Mouse (Mus musculus) kidney, adult 8-10 months (tissue): ENCODE results near the gene 6330409D20Rik.

Experiments
- DNase-seq, 2 experiments: peaks; one replicate each; pipeline ENCODE4 v3.0.0; 2022

Gene 6330409D20Rik

DNA sequence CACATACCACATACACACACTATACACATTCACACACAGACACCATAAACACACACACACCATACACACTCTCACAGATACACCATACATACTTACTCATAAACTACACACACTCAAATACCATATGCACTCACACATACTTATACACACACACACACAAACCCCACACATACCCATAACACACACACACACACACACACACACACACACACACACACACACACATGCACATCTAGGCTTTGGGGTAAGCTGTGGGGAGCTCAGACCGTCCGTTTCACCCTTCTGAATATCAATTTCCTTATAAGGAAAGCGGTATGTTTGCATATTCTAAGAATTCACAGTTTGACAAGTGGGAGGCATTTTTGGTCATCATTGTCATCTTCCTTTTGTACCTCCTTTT lies 18.2 kb downstream of the 6330409D20Rik start:
- DNase-seq, result no peak

DNA sequence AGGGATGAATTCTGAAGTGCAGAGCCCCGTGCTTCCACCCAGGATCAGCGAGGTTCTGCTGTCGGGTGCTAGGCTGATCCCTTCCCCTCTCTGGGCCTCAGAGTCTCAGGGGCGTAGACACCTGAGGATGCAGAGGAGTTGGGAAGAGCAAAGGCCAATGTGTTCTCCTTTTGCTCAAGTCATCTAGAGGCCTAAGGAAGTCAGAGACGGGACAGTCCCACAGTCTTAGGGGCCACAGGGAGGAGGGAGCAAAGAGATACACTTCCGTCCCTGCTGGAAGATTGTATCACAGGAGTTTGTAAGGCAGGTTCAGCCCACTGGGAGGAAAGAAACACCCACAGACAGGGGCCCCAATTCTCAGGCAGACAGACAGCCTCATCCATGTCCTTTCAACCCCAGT lies 18.8 kb downstream of the 6330409D20Rik start:
- no peak for DNase-seq

DNA sequence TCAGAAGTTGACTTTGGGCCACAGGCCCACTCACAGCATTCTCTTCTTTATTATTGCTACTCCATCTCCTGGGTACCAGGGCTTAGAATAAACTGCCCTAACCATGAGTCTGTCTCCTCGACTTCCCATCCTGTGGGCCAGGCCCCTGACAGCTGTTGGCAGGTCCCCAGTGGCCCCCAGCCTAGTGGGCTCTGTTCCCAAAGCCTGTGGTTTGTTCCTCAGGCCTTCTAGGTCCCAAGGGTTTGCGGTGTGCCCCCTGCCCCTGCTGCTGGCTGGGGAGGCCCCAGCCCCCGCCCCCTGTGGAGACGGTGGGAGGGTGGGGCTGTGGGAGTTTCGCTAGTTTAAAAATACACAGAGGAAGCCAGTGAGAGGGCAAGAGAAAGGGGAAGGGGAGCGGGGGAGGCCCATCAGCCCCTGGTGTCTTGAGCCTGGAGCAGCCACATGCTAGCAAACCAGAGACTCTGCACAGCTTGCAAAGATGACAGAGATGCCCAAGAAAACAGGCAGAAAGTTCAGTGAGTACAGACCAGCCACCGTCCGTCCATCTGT lies 20.1 kb downstream of the 6330409D20Rik start, which contains the start of gene Sh2d3c:
Gene Sh2d3c (plus strand): TSS at position 375 of the 549 bp plus-strand sequence.
- DNase-seq, result no peak

DNA sequence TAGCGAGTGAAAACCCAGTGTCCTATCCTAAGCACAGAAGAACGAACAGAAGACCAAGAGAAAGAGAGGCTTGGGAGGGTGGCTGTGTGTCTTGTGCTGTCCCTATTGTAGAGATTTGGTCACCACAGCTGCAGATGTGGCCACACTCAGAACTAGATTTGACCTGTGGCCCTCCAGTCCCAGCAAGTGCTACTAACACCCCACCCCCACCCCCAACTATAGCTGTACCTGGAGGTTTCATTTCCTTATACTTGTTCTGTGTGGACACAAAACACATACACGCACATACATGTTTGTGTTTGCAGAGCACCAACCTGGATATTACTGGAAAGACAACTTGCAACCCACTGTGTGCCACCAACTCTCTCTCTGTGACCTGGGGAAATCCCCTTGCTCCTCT lies 20.8 kb downstream of the 6330409D20Rik start:
- no peak for DNase-seq

DNA sequence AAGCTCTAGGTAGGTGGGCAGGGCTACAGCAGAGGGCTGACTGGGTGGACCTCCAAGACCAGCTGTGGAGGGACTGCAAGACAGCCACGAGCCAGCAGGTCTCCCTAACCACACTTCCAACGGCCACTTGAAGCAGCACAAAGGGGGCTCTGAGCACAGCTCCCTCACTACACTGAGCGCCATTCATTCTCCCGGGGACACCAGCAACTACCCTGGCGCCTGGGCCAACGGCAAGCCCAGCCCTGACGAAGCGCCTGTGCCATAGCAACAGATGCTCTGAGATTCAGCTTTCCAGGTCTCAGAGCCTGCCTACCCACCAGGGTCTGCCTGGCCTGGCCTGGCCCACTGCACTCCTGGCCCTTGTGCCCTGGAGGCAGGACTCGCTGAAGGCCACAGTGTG lies 22.1 kb downstream of the 6330409D20Rik start:
- DNase-seq, result no peak

DNA sequence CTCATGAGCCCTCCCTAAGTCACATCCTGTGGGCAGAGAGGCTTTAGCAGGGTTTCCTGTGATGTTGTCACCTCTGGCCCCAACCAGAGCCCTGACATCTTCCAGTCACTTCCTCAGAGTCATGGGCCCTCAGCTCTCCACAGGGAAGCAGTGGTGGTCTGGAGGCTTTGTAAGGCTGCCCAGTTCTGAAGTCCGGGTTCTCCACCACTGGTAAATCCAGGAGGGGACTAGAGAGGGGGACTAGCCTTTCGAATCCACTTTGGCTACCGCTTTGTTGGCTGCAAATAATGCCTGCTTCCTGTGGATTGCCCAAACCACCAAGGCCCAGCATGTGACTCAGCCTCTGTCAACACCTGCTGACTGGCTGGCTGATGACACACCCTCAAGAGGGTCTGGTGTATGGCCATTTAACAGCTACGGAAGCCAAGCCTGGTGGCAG lies 25.8 kb downstream of the 6330409D20Rik start:
- no peak for DNase-seq

DNA sequence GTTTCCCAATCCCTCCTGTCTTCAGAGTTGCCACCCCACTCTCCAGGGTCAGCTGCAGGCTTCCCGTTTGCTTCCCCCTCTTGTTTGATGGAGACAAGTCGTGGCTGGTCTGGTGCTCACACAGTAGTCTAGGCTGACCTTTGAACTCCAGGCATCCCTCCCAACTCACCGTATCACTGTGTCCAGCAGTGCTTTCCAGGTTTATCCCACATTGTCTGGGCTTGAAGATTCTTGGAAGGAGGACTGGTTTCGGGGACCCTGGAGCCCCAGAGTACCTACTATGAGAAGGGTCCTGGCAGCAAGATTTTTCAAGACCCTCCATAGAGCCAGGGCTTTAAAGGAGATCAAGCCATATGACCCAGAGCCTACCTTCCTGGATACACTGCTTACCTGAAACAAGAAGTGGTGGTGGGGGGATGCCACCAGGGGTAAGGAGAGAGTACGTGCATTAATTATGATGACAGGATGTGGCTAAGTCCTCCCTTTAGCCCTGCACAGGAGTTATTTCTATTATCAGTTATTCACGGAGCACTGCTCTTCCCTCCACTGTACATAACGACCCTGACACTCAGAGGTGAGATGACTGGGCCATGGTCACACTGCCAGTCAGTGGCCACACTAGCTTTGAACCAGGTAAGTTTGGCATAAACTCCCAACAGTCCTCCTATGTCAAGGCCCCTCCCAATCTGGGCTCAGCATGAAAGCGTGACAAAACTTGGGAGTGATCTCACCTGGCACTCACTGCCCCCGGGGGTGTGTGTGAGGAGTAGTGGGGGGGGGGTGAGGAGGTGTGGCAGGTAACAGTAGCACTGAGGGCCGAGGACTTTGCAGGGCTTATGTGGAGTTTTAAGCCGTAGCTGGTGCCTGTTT lies 26.5 kb downstream of the 6330409D20Rik start:
- DNase-seq, result no peak

DNA sequence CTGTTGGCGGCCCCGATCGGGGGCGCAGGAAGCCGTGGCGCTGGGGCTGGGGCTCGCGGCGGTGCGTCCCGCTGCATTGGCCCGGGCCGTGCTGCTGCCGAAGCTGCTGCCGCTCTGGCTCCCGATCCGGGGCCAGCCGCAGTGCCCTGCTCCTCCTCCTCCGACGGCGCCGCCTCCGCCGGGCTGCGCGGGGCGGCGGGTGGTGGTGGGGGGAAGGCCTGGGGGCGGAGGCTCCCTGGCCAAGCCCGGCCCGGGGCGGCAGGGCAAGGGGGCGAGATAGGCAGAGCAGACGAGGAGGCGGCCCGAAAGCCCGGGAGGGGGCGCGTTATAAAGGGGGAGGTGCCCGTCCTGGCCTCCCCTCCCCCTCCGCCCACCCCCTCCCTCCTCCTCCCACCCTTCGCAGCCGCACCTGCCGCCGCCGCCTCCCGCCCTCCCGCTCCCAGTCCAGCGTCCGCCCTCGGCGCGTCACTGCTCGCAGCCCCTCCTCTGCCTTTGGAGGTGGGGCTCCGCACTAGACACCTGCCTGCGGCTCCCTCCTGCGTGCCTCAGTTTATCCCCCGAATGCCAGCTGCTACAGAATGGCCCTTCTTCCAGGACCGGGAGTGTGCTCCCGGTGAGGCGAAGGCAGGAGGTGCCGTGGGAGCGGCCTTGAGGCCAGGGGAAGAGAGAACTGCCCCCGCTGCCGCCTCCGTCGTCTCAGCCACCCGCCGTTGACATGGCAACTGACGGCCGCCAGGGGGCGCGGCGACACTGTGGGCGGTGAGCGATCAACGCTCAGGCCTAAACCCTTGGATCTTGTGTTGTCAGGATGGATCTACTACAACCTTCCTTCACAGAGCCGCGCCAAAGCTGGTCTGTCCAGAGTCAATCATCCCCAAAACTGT lies 27.6 kb downstream of the 6330409D20Rik start, which contains the start of gene Cdk9:
Gene Cdk9 (minus strand): TSS at position 143 of the 884 bp plus-strand sequence.
- peak; percentile 89 to 91 for DNase-seq

DNA sequence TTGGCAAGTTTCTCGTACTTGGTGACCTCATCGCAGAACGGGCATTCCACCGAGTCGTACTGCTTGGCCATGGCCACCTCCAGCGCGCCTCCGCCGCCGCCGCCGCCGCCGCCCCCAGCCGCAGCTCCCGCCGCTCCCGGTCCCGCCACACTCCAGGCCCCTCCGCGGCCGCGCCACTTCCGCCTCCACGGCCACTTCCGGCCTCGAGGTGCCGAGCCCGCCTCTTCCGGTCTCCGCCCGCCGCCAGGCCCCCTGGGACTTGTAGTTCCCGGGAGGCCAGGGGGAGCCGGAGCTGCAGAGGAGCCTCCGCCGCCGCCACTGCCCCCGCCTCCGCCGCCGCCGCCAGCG lies 28.3 kb downstream of the 6330409D20Rik start:
- DNase-seq, result peak; percentile 93 to 94

DNA sequence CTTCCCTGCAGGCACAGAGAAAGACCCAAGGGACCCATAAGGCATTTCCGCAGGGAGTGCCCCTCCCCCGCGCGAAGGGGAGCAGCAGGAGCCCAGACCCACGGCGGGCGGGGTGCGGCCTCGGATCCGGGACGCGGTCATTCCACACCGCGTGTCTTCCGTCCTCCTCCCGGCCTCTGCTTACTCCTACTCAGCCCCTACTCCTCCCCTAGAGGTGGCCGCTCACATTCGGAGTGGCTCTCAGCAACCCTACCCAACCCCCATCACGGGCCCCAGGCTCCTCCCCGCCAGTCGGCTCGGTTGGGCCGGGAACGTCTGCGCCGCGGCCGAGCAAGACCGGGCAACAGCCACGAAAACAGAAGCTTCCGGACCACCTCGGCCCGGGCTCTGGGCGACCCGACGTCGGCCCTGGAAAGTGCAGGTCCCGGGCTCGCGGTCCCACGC lies 28.7 kb downstream of the 6330409D20Rik start:
- DNase-seq, result peak; percentile 75 to 82

DNA sequence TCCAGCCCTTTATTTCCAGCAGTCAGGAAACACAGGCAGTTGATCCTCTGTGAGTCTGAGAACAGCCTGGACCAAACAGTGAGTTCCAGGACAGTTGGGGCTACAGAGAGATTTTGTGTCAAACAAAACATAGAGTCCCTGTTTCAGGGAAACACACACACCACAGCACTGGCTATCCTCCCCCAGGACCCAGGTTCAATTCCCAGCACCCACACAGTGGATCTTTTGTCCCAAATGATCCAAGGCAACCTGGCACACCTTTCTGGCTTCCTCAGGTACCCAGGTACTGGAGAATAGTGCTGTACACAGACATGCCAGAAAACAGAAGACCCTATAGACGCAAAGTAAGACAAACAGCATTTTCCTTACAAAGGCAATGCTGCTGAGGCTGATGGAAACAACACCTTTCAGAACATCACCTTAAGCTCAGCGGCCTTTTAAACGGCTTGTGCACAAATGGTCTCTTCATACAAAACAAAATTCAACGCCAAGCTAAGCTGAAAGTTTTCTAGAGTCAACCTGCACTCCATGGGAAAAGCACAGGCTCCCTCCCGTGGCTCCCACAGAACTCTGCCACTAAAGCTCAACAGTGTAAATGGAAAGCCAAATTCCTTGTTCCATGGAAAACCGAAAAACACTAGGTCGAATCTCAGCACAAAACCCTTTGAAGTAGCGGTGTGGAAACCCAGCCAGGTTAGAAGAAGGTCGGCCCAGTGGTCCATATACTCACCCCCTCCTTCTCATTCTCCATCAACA lies 29.3 kb downstream of the 6330409D20Rik start:
- no peak for DNase-seq

DNA sequence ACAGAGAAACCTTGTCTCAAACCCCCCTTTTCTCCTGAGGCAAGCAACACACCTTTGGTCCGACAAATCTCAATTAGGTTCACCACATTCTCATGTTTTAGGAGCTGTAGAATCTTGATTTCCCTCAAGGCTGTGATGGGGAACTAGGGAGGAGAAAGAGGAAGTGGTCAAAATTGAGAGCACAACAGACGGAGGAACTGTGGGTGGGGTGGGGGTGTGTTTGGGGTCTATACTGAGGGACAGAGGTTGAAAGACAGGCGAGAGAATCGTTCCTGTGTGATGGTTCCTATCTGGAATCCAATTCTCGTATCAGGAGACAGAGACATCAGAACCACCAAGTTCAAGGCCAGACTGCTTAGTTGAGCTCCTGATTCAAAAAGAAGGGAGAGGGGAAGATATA lies 30.4 kb downstream of the 6330409D20Rik start:
- DNase-seq, result no peak

DNA sequence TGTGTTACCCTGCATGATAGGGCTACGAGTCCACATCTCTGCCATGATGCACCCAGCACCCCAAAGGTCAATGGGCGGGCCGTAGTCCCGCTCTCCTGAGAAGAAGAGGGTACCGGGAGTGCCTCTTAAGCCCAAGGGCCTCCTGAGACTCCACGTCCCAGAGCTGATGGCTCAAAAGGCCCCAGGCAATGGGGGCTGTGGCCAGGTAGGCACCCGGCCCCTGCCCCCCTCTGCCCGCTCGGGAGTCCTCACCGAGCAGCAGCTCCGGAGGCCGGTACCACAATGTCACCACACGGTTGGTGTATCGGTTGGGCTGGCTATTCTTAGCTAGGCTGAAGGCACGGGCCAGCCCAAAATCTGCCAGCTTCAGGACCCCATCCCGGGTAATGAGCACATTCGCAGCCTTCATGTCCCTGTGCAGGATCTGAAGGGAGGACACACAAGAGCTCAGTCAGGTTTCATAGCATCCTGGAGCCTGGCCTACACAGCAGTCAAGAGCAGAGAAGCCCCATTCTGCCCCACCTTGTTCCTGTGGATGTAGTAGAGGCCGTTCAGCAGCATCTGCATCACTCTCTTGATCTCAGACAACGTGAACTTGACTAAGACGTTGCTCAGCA lies 31.2 kb downstream of the 6330409D20Rik start:
- no peak for DNase-seq

DNA sequence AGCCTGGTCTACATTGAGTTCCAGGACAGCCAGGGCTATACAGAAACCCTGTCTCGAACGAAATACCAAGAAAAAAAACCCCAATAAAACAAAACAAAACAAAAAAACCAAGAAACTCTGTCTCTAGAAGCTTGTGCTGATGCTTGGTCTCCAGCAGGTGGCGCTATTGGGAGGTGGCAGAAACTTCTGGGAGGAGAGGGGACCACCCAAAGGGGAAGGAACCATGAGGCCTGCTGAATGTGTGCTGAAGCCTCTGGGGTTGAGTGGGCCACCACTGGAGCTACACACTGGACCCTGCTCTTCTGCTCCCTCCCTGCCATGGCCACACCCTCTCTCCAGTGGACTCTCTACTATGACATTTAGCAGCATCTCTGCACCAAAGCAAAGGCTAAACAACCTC lies 32.2 kb downstream of the 6330409D20Rik start:
- DNase-seq, result no peak

DNA sequence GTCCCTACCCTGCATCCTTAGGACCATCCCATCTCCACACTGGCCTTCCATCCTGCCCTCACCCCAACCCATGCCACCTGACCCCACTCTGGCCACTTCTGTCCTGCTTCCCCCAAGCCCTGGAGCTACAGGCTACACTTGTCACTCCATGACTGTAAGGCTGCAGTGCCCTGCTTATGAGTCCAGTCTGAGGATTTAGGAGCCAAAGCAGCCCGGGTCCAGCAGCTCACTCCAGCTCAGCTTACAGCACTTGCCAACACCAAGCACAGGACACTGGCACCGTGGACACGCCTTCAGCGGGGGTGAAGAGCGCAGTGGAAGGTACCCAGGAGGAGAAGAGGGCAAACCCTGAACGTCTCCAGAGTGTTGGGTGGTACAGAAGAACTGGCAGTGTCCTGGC lies 33.8 kb downstream of the 6330409D20Rik start:
- no peak for DNase-seq

DNA sequence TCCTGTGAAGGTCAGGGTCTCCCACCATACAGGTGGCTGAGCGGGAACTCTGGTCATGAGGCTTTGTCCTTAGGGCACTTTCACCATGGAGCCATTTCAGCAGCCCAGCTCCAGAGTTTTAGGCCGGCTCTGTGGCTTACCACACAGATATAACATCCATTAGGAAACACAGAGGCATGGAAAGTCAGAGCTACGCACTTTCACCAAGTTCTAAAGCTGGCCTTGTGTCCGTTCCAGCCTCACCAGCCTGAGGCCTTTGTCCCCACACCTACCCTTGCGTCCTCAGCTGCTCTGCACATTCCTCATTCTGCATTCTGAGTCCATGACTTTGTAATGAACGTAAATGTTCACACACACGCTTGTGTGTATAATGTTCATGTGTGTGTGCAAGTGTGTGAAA lies 35.8 kb downstream of the 6330409D20Rik start:
- no peak for DNase-seq

DNA sequence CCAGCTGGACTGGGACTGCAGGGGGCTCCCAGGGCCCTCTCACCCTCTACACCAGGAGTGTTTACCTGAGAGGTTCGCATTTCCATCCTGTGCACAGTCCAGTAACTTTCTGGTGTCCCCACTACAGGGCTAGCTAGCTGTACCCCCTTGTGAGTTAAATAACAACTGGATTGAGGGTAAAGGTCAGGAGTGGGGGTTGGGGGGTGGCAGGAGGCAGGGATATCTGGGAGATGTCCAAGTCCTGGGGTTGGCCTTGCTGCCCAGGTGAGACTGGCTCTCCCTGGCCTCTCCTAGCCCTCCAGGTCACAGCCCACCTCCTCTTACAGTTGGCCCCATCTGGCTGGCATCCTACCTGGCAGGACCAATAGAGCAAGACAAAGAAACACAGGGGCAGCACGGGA lies 36.8 kb downstream of the 6330409D20Rik start, which contains the start of gene Fpgs:
Gene Fpgs (minus strand): TSS at position 125 of the 401 bp plus-strand sequence.
- peak; percentile 90 to 92 for DNase-seq

DNA sequence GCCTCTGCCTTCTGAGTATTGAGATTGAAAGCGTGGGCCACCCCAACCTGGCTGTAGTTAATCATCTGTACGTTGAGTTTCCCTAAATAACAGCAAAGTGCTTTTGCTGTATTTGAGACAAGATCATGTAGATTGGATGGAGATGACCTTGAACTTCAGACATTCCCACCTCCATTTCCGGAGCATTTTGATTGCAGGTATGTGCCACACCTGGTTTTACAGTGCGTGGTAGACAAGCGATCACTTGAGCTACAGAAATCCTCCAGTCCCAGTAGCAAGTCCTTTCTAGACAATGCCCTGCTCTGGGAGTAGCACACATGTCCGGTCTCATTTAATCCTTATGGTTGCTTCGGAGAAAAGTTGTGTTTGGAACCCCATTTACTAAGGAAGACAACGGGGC lies 37.8 kb downstream of the 6330409D20Rik start:
- DNase-seq, result no peak

DNA sequence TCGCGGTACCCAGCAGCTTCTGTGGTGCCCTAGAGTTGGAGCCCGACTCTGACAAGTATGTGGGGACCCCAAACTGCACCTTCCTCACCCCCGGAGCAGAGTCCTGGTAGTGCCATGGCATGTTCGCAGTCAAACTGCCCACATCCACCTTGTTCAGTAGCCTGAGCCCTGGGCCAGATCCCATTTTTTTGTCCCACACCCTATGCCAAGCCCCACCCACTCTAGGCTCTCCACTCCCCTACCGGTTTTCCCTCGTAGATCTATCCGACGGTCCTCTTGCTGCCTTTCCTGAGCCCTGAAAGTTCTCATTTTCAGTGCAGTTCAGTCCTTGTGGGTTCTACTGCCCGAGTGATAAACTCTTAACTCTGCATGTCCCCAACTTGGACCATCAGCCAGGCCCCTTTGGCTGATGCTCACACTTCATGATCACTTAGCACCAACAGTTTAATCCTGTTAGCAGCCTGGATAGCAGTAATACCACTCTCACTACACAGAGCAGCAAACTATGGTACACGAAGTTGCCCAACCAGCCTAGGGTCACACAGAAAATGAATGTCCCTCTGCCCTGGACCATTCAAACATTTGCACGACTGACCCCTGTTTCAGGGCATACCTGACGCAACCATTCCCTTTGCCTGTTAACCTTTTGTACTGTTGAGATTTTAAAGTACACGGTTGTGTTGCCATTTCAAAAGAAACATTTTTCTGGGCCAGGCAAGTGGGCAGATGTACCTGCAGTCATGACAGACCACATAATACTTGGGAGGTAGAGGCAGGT lies 39.7 kb downstream of the 6330409D20Rik start:
- peak in 1 of 2 experiments; percentile 56 for DNase-seq

DNA sequence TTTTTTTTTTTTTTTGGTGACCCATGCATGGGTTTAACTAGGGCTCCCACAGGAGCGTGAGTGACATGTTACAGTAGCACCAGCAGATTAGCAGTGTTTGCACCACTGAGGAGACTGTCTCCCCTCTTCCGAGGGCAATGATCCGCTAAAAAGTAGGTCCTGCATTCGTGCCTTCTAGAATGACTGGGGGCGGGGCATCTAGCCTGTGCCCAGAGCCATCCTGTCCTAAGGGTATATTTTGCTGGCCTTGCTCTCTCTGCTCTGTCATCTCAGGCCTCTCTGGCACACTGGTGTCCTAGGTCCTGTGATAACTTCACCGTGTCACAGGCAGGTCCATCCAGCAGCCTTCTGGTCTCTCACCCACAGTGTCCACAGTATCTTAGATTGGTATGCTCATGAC lies 41.1 kb downstream of the 6330409D20Rik start:
- DNase-seq, result no peak

DNA sequence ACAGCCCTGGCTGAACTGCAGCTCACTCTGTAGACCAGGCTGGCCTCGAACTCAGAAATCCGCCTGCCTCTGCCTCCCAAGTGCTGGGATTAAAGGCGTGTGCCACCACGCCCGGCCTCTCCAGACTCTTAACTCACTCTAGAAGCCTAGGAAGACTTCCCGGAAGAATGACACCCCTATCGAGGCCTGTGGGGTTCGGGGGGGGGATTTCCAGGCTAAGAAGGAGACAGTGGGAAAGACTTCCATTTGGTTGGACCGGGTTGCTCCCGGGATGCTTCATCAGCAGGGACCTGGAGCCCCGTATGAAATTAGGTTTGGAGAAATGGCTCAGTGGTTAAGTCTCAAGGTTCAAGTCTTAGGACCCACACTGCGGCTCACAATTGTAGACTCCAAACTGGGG lies 46.1 kb downstream of the 6330409D20Rik start:
- DNase-seq, result no peak
